Mouse (Mus musculus): ENCODE data around the gene Slc25a17.

DNA sequence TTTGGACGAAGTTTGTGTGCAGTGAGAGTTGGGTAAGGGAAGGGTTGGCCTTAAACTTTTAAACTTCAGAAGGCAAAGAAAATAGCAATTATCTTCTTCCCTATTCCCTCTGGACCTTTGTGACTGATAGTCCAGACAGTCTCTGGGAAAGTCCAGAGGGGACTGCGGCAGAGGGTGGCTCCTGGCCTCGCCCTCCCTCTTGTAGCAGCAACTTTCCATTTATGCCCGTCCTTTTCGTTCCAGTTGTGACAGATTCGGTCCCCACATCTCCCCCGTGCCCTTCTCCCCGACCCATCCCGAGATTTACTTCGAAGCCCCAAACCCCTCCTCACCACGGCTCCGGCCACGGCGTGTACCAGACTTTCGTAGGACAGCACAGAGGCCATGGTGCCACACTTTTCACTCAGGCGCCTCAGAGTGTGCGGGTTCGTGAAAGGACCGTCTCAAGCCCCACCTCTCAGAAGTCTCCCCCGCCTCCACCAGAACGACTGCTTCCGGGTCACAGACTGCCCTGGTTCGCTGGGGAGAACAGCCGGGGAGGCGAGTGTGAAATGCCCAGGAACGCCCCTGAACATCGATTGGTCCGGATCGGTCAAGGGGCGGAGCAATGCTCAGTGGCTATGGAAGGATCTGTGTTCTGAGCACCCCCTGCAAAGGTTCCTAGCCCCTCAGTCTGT, at the start of gene Slc25a17:
- peak; percentile 51; the same call in 1 of the 2 replicates for TF ChIP-seq POLR2A (IDR thresholded peaks at IDR 0.05; ENCODE audit: insufficient read depth, low read depth, low read length)
- no peak for TF ChIP-seq CTCF (IDR thresholded peaks at IDR 0.05; ENCODE audit: insufficient read depth, low read depth, low read length)

All from olfactory bulb, adult 2 months (tissue).